In the genomic region with DNA sequence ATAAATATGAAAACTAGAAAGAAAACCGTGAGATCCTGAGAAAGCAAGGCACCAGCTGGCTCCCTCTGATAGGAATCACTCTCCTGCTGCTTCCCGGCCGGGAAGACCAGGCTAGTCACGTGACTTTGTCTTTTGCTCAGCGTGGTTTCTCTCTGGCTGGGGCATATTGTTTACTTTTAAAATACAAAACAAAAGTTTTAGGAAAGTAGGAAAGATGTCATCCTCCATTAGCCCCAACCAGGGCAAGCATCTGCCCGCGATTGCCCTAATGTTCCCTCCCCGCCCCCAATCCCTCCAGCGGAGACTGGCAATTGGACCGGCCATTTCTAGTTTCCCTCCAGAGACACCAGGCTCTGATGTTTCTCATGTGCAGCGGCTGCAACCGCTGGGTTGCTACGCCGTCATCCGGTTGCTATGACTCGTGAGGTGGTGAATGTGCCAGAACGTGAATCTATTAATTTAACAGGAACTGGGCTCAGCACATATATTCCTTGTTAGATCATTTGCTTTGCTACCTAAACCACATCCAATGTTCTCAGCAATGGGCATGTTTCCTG, we compare ENCODE assay signal across 8 mouse cellular contexts. TPM values are rescaled to one million over a fixed set of nuclear protein-coding genes. Genes with fewer than 3 reads are reported as not detected.
DNase-seq lines count a peak whose midpoint lies in the region; ATAC-seq lines count a peak whose summit lies in the region.

No protein-coding gene starts in this region.

- H3K27me3 ChIP-seq in forebrain, embryonic 14.5 days (replicated peaks; ENCODE audit: control insufficient read depth, insufficient read depth, low read length), result no peaks in the 10 kb centered on the region

- H3K4me3 ChIP-seq in forebrain, embryonic 14.5 days (ENCODE audit: low read depth, low read length), result peak overlapping the region; percentile 17; the same call in 1 of the 2 replicates

- H3K27ac ChIP-seq in forebrain, embryonic 14.5 days (ENCODE audit: low read depth, low read length), result no peak overlapping the region

- peak overlapping the region; percentile 47 for H3K4me2 ChIP-seq in forebrain, embryonic 14.5 days (ENCODE audit: low read length)

- no peaks in the 10 kb centered on the region for H3K9me3 ChIP-seq in forebrain, embryonic 14.5 days (replicated peaks; ENCODE audit: control insufficient read depth, low read length)

- peaks cover 21% of the 10 kb centered on the region for H3K4me1 ChIP-seq in forebrain, embryonic 14.5 days (ENCODE audit: control insufficient read depth, insufficient read depth, low read length)

- no peaks in the 10 kb centered on the region for H3K36me3 ChIP-seq in forebrain, embryonic 14.5 days (ENCODE audit: control insufficient read depth, insufficient read depth, low read length)

- 2% methylated on average over 17 of the region's 17 CpGs for WGBS in forebrain, embryonic 14.5 days

- peak; percentile 35 to 41 for DNase-seq in cerebellum, postnatal 10 days
- no peak for DNase-seq in cerebellum, adult 11 months
- DNase-seq in adrenal gland, postnatal 14 days, result peak; percentile 82
- DNase-seq in forebrain, embryonic 14.5 days (ENCODE audit: low spot score), result peak; percentile 74
- DNase-seq in layer of hippocampus, postnatal 36 days, result peak; percentile 32 to 33
- DNase-seq in lung, postnatal 4 days, result peak; percentile 70 to 73
- peak; percentile 72 for DNase-seq in retina, embryonic 14.5 days (ENCODE audit: low spot score)

- 0 out of 2 replicates have a peak, but pooled peaks have one; percentile 4 for ATAC-seq in forebrain, embryonic 14.5 days
- peak; percentile 66 to 81 for ATAC-seq in hematopoietic stem cell, adult 5-6 weeks (replicated peaks in 1 of 2; ENCODE audit: insufficient read depth in 1 of 2, low FRiP score in 2 of 2, low TSS enrichment in 1 of 2, low read depth in 1 of 2, poor library complexity in 2 of 2, severe bottlenecking in 2 of 2)

- no peak overlapping the region; the same call in 1 of the 2 replicates for H3K9ac ChIP-seq in forebrain, embryonic 14.5 days (ENCODE audit: low read length)

RNA-seq across cellular contexts. Expression of gene Elmsan1, which starts 3.8 kb away (rescaled TPM):
- total RNA-seq in adrenal gland, postnatal 14 days (2021), result 18.7 and 25.7 TPM in 2 replicates
- polyA plus RNA-seq in forebrain, embryonic 14.5 days (2014; fragmentation: Nextera tagmentation; extraction: Ambion mirVana), result 3.2 and 3.4 TPM in 2 replicates
- total RNA-seq in hematopoietic stem cell, adult 5-6 weeks (2017), result 19.9 and 22.3 TPM in 2 replicates
- total RNA-seq in layer of hippocampus, postnatal 36 days (2021), result 10 to 100 TPM; 21.0 to 24.1 TPM
